Mouse (Mus musculus) adrenal gland, postnatal 14 days (tissue): ENCODE measurements around the gene 4930469K13Rik. TPM values are rescaled to one million over a fixed set of nuclear protein-coding genes. Genes with fewer than 3 reads are reported as not detected.
A peak's percentile ranks its signal among the peaks of the same experiment; 100 is the strongest.

Experiments
- DNase-seq: peaks from one replicate; pipeline ENCODE4 v3.0.0; 2021; ENCODE audit warnings: mixed read lengths
- total RNA-seq: library from RNA; stranded (reverse); gene quantifications from 2 replicates; pipeline ENCODE4 v1.2.3, GENCODE M21; 2021

4930469K13Rik gene
- total RNA-seq, 1 experiment from 2014 or later, result not detected

- DNase-seq, result no peak
Observed at GRCm38 (mm10) chr11:33990002-33990401, 108.4 kb downstream of the 4930469K13Rik start.

DNA sequence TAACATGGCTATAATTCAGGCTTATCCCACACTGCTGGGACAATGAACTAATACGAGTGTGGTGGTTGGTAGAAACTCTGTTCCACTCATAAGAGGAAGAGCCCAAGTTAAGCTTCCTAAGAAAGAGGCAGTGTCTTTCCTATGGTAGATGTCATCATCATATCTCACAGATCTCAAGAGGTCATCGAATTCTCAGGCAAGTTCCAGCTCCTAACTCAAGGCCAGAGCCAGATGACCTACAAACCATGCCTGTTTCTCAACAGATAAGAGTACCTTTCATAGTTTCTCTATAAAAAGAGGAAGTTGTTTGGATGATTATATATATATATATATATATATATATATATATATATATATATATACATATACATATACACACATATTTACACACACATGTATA, 111.8 kb downstream of the 4930469K13Rik start:
- no peak for DNase-seq

- DNase-seq, result no peak
Observed at GRCm38 (mm10) chr11:33980146-33980545, 118.2 kb downstream of the 4930469K13Rik start.

GRCm38 (mm10) chr11:33975121-33975520, 123.2 kb downstream of the 4930469K13Rik start:
- DNase-seq, result no peak

DNA sequence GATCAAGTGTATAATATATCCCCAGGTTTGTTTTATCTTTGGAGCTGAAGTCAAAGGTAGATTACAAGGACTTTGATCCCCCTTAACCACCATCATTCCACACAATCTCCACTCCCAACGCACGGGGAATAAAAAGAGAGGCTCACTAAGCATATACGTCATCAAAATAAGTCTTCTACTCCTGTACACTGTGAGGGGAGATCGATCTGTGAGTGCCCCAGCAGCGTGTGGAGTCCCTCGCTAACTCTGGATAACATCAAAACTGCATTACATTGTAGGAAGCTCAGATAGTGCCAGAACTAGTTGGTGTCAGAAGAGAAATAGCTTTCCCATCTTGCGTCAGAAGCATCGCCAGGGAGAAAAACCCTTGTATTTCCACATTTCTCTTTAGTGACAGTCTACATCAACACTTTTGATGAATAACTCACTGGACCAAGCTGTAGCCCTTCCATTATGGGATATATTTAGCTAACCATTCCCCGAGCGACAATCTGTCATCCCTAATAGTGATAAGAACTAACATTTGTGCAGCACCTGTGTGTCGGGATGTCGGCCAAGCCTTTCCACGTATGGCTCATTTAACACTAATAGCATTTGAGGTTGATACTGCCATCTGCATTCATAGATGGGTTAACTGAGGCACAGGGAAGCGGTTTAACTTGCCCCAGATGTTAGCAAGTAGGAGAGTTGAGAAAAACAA, 123.9 kb downstream of the 4930469K13Rik start:
- no peak for DNase-seq

GRCm38 (mm10) chr11:33972114-33972513, 126.2 kb downstream of the 4930469K13Rik start:
- peak; percentile 8 for DNase-seq

DNA sequence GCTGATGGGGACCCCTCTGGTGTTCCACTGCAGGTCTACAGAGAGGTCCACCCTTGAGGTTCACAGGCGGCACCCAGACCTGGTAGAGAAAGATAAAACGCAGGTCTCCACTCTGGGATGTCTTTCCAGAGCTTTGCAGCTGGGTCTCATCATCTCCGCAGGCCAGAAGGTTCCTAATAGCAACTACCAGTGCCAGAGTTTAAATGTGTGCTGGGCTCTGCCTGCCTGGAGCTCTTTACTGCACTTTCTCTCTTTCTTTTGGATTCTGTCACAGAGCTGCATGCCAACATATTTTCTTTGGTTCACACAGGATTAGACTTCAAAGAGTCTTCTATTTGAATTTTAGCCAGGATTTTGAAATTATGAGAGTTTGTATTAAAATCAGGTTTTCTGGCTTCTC, 129.2 kb downstream of the 4930469K13Rik start:
- no peak for DNase-seq

GRCm38 (mm10) chr11:33967708-33968107, 130.6 kb downstream of the 4930469K13Rik start:
- no peak for DNase-seq

GRCm38 (mm10) chr11:33965380-33965779, 133.0 kb downstream of the 4930469K13Rik start:
- DNase-seq, result no peak

DNA sequence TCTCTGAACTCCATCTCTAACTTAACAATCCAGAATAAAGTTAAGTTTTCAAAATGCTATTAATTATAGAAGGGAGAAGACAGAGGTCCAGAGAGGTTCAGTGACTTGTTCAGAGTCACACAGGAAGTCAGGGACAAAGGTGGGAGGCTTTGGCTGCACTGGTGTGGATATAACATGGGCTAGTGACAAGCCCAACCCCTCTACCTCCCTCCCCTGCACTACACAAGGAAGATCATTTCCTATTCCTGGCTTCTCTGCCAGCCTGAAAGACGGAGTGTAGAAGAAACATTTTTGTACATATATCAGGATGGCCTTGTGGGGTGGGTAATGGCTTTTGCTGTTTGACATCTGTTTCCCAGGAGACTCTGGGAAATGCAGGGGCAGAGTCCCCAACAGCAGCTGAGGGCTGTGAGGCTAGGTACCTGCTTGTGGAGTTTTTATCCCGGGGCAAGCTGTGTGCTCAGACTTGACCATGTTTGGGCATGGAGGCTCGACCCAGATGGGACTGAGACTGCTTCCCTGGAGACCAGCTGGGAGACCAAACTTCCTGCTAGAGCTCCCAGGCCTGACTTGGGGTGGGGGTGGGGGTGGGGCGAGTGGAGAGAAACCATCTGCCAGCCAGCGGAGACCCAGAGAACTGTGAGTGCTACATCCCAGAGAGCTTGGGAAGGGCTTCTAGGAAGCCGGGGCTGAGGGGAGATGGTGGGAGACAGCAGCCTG, 135.5 kb downstream of the 4930469K13Rik start, which contains the start of gene Kcnmb1:
TSS of gene Kcnmb1 (plus strand) at position 326 of the 720 bp plus-strand sequence.
- no peak for DNase-seq

- no peak for DNase-seq
Observed at GRCm38 (mm10) chr11:33962178-33962577, 136.2 kb downstream of the 4930469K13Rik start.

GRCm38 (mm10) chr11:33958713-33959112, 139.6 kb downstream of the 4930469K13Rik start:
- peak; percentile 46 for DNase-seq

DNA sequence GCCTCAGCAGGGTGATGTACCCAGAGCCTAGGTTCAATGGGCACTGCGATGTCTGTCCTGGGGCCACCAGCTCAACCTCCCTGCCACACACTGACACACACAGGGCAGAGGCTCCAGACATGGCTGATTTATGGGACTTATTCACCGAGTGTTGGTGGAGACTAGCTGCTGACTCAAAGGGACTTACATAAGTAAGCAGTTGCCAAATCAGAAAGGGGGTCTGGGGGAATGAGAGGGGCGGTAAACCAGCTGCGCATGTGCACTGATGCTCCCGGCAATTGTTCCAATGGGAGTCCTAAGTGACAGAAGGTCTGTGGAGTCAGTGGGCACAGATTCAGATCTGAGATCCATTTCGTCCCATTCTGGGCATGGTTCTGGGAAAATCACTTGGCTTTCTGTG, 140.8 kb downstream of the 4930469K13Rik start:
- DNase-seq, result no peak

GRCm38 (mm10) chr11:33956623-33957022, 141.7 kb downstream of the 4930469K13Rik start:
- no peak for DNase-seq

DNA sequence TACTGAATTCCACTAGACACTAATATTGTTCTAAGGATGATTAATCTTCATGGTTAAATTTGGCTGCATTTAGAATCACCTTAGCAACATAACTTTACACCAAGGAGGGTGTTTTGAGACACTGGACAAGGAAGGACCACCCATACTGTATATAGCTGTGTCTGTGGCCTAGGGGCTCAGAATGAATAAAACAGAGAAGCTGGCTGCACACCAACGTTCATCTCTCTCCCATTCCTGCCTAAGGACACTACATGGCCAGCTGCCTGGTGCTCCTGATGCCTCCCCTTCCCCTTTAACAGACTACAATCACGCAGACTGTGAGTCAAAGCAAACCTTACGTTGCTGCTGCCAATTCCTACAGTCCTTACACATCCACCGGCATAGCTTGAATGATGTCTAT, 142.4 kb downstream of the 4930469K13Rik start:
- no peak for DNase-seq

DNA sequence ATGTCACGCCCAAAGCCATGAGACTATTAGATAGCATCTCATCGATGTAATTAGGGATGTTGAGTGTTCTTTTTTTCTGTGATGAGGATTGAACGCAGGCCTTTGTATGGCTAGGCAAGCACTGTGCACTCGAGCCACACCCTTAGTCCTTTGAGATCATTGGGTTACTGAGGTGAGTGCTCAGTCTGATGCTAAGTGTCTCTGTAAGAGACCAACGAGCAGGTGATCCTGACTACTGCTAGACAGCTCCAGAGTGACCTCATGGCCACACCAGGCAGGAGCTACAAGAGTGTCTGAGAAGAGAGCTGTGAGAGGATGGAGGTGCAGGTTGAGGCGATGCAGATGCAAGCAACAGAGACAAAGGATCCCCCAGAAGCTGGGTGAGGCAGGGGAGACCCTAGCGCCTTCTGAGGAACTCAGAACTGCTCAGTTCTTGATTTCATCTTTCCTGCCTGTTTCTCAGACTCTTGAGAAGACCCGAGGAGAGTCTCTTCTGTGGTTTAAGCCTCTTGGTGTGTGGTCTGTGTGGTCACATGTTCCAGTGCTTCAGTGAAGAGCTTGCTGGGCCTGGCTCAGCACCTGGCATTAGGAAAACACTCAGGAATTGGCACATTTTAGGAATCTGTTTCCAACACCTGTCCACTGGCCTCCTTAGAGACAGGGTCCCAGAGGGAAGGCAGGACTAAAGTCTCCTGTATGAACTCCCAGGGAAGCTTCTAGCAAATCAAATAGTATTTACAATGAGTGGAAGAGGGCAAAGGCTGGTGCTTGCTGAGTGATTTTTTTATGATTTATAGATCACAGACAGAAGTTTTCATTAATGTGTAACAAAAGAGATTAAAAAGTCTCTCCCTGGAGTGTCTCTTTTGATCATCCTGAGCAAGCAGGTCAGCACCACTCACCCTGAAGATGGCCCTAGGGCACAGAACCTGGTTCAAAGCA, 146.4 kb downstream of the 4930469K13Rik start:
- DNase-seq, result no peak

DNA sequence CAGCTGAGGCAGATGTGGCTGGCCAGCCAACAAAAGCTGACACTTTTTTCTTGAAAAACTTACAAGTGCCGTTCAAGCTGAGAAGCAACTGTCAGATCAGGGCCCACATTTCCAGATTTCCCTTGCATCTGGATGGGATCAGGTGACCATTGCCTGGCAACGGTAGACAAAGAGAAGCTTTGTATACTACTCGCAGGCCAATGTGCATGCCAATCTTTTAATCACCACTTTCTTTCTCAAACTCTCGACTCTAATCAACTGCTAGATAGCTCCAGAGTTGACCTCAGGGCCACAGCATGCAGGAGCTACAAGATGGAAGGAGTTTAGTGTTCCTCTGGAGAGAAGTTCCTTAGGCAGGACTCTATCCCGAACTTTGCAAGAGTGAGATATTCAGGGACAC, 147.2 kb downstream of the 4930469K13Rik start:
- no peak for DNase-seq

GRCm38 (mm10) chr11:33946501-33946900, 151.9 kb downstream of the 4930469K13Rik start:
- DNase-seq, result no peak

DNA sequence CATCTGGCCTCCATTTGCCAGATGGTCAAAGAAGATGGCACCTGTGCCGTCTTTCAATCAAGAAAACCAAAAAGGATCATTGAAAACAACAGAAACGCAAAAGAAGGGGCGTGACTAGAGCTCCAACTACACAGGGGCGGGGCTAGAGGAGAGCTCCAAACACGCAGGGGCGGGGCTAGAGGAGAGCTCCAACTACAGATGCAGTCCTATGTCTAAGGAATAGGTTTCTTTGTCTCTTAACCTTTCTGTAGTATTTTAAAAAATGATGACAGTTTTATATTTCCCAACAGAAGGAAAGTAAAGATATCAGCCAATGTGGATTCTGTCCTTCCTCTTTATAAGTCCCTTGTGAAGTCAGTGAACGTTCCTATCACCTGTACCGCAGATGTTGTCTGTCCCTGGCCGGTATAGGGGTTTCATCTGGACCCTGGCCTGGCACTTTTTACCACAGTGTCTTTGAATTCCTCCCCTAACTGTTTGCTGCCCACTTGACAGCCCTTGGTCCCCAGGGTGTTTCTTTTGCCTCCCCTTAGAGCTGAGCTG, 153.5 kb downstream of the 4930469K13Rik start:
- DNase-seq, result no peak

DNA sequence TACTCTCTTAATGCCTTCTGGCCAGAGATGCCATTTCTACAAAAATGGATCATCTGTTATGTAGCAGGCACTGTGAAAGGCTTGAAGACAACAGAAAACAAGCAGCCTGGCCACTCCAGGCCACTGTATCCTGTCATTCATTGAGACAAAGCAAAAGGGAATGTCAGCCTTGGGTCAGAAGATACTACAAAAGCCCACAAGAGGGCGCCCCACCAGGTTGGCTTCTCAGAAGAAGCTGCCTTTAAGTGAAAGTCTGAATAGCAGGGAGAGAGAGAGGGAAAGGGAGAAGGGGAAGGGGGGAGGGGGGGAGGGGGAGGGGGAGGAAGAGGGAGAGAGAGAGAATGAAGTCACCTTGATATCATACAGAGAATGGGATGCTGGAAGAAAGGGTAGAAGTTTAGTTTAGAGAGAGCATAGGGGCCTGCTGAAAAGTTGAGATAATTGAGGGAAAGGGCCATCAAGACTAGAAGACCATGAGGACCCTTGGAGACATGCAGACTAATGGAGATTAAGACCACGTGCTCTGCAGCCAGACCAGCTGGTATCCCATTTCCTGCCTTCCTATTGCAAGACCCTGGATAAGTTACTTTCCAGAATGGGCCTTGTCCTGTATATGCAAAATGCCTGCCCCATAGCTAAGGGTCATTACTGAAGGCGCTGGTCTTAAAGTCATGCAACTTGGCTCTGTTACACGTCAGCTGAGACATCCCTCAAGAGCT, 154.1 kb downstream of the 4930469K13Rik start:
- peak; percentile 28 for DNase-seq

DNA sequence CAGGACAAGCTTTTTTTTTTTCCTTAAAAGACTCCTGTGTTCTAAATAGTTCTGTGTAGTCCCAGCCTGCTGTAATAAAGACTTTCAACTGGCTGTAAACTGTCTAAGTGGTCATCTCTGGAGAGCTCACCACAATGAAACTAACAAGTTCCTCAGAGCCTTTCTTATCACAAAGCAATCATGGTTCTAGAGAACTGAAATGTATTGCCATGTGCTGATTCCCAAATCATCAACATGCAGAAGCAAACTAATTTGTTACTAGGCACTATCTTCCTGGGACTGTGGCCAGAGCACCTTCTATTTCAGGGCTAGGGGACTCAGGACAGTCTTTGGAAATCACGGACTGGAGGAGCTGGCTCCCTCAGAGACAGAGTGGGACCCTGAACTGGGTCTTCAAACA, 154.8 kb downstream of the 4930469K13Rik start:
- no peak for DNase-seq
